Mouse (Mus musculus): Measurements from ENCODE around the gene Tmem223.
A peak's percentile ranks its signal among the peaks of the same experiment; 100 is the strongest.

Gene Tmem223

GRCm38 (mm10) chr19:8803204-8803780 is 32.5 kb downstream of the Tmem223 start:
- no peak for DNase-seq (ENCODE audit: low spot score)

GRCm38 (mm10) chr19:8803879-8804660 is 33.3 kb downstream of the Tmem223 start:
- no peak for DNase-seq (ENCODE audit: low spot score)

- DNase-seq (ENCODE audit: low spot score) = no peak
Observed at GRCm38 (mm10) chr19:8806810-8807209, 36.0 kb downstream of the Tmem223 start.

GRCm38 (mm10) chr19:8815812-8816211 is 45.0 kb downstream of the Tmem223 start:
- DNase-seq (ENCODE audit: low spot score) = no peak

- DNase-seq (ENCODE audit: low spot score) = no peak
Observed at GRCm38 (mm10) chr19:8817001-8817400, 46.2 kb downstream of the Tmem223 start.

GRCm38 (mm10) chr19:8818301-8818798 is 47.6 kb downstream of the Tmem223 start:
- DNase-seq (ENCODE audit: low spot score) = no peak

GRCm38 (mm10) chr19:8818801-8819595 is 48.2 kb downstream of the Tmem223 start, which contains the start of gene Ttc9c:
Gene Ttc9c (minus strand): TSS chr19:8819333.
- peak; percentile 98 for DNase-seq (ENCODE audit: low spot score)

GRCm38 (mm10) chr19:8819596-8820423 is 49.0 kb downstream of the Tmem223 start, which contains the start of gene Hnrnpul2:
Gene Hnrnpul2 (plus strand): TSS chr19:8820010.
- DNase-seq (ENCODE audit: low spot score) = peak; percentile 98

- DNase-seq (ENCODE audit: low spot score) = peak; percentile 36
Observed at GRCm38 (mm10) chr19:8820424-8820956, 49.7 kb downstream of the Tmem223 start.

- no peak for DNase-seq (ENCODE audit: low spot score)
Observed at GRCm38 (mm10) chr19:8821146-8821545, 50.4 kb downstream of the Tmem223 start.
